ENCODE assay signal across 23 mouse cellular contexts in genomic region chr5:150178194-150178801, GRCm38 (mm10). TPM values are rescaled to one million over a fixed set of nuclear protein-coding genes. Genes with fewer than 3 reads are reported as not detected.
A peak's percentile ranks its signal among the peaks of the same experiment; 100 is the strongest.
DNase-seq lines count a peak whose midpoint lies in the region; ATAC-seq and TF ChIP-seq lines count a peak whose summit lies in the region.
"Had no signal": no experiment of that assay in that cellular context is flagged by ENCODE, and none has a peak within 500 bp of the region (broad histone marks: within the 10 kb centered on the region; RNA-seq: fewer than 3 reads in every experiment).

No protein-coding gene starts in this region.

- H3K9ac ChIP-seq in heart, adult 2 months (ENCODE audit: low read depth, low read length): no peak overlapping the region
- H3K9ac ChIP-seq in stomach, embryonic 16.5 days (ENCODE audit: low read length): no peak overlapping the region
- H3K9ac ChIP-seq in kidney, embryonic 14.5 days (ENCODE audit: low read depth, low read length): no peak overlapping the region
- H3K9ac ChIP-seq: heart, embryonic 13.5 days; hindbrain, embryonic 15.5 days; limb, embryonic 12.5 days; midbrain, embryonic 13.5 days had no signal

- H3K79me2 ChIP-seq in heart, adult 2 months (replicated peaks; ENCODE audit: control insufficient read depth, insufficient read depth, low read length): no peaks in the 10 kb centered on the region

- peak; percentile 47 for ATAC-seq in megakaryocyte, adult 5-6 weeks (ENCODE audit: poor library complexity, severe bottlenecking)
- ATAC-seq in stomach, embryonic 16.5 days (ENCODE audit: insufficient read depth, low FRiP score): peak; percentile 47; the same call in 1 of the 2 replicates
- no peak for ATAC-seq in kidney, embryonic 14.5 days (ENCODE audit: low FRiP score, low TSS enrichment)
- ATAC-seq: forebrain, embryonic 16.5 days; intestine, postnatal 0 days; midbrain, embryonic 13.5 days had no signal

- H3K4me3 ChIP-seq in heart, adult 2 months: no peak overlapping the region
- H3K4me3 ChIP-seq in spleen, adult 2 months (ENCODE audit: extremely low read depth, insufficient read depth, insufficient read length): no peak overlapping the region
- no peak overlapping the region for H3K4me3 ChIP-seq in stomach, embryonic 16.5 days (replicated peaks; ENCODE audit: low read length)
- H3K4me3 ChIP-seq in kidney, embryonic 14.5 days (ENCODE audit: low read length): no peak overlapping the region
- H3K4me3 ChIP-seq: heart, embryonic 13.5 days; hindbrain, embryonic 15.5 days; limb, embryonic 12.5 days; midbrain, embryonic 13.5 days had no signal

- no peaks in the 10 kb centered on the region for H3K36me3 ChIP-seq in heart, adult 2 months (ENCODE audit: control insufficient read depth, insufficient read depth, low read length)
- H3K36me3 ChIP-seq in spleen, adult 2 months (ENCODE audit: control insufficient read depth, insufficient read depth, low read length): no peaks in the 10 kb centered on the region
- H3K36me3 ChIP-seq in stomach, embryonic 16.5 days (ENCODE audit: control insufficient read depth, insufficient read depth, low read length): no peaks in the 10 kb centered on the region
- H3K36me3 ChIP-seq in kidney, embryonic 14.5 days (ENCODE audit: control insufficient read depth, insufficient read depth, low read length): no peaks in the 10 kb centered on the region
- H3K36me3 ChIP-seq: G1E; hindbrain, embryonic 15.5 days; limb, embryonic 12.5 days; midbrain, embryonic 13.5 days had no signal

- TF ChIP-seq POLR2A in heart, adult 2 months (IDR thresholded peaks at IDR 0.05; ENCODE audit: insufficient read depth, low read depth, low read length): no peak
- no peak for TF ChIP-seq POLR2A in spleen, adult 2 months (IDR thresholded peaks at IDR 0.05; ENCODE audit: low read depth, low read length)

- peak overlapping the region; percentile 45 for H3K27ac ChIP-seq in heart, adult 2 months
- peak overlapping the region; percentile 6; the same call in 1 of the 2 replicates for H3K27ac ChIP-seq in spleen, adult 2 months (ENCODE audit: insufficient read depth, low read length)
- H3K27ac ChIP-seq in stomach, embryonic 16.5 days (ENCODE audit: low read length): no peak overlapping the region
- H3K27ac ChIP-seq in kidney, embryonic 14.5 days (ENCODE audit: low read depth, low read length): no peak overlapping the region
- H3K27ac ChIP-seq: heart, embryonic 13.5 days; hindbrain, embryonic 15.5 days; kidney, postnatal 0 days; limb, embryonic 12.5 days; midbrain, embryonic 13.5 days had no signal

- intact Hi-C loops in heart, adult 2 months (cut with DNase I): no loop called here

- no peak for TF ChIP-seq CTCF in heart, adult 2 months (IDR thresholded peaks at IDR 0.05)
- TF ChIP-seq CTCF in spleen, adult 2 months (IDR thresholded peaks at IDR 0.05; ENCODE audit: extremely low read depth, insufficient read depth, insufficient read length, insufficient replicate concordance): no peak

- H3K4me2 ChIP-seq in stomach, embryonic 16.5 days (ENCODE audit: low read depth, low read length): no peak overlapping the region
- H3K4me2 ChIP-seq in kidney, embryonic 14.5 days (replicated peaks; ENCODE audit: low read depth, low read length): no peak overlapping the region
- H3K4me2 ChIP-seq: heart, embryonic 13.5 days; hindbrain, embryonic 15.5 days; limb, embryonic 12.5 days; midbrain, embryonic 13.5 days had no signal

- TF ChIP-seq EP300 in heart, adult 2 months (IDR thresholded peaks at IDR 0.05; ENCODE audit: insufficient read depth, low read depth, low read length): no peak

- 85% methylated on average over 2 of the region's 2 CpGs for WGBS in heart, adult 2 months
- WGBS in spleen, adult 2 months: 66% methylated on average over 1 of the region's 2 CpGs
- 83% methylated on average over 2 of the region's 2 CpGs for WGBS in stomach, embryonic 16.5 days
- WGBS in kidney, embryonic 14.5 days: 91% methylated on average over 2 of the region's 2 CpGs

- H3K4me1 ChIP-seq in heart, adult 2 months (ENCODE audit: control insufficient read depth, insufficient read depth, low read length): peaks cover 6% of the 10 kb centered on the region
- peaks cover 21% of the 10 kb centered on the region for H3K4me1 ChIP-seq in spleen, adult 2 months (ENCODE audit: control insufficient read depth, insufficient read depth, insufficient read length)
- no peaks in the 10 kb centered on the region for H3K4me1 ChIP-seq in stomach, embryonic 16.5 days (ENCODE audit: control insufficient read depth, insufficient read depth, low read length)
- no peaks in the 10 kb centered on the region for H3K4me1 ChIP-seq in kidney, embryonic 14.5 days (ENCODE audit: control insufficient read depth, insufficient read depth, low read length)
- H3K4me1 ChIP-seq: hindbrain, embryonic 15.5 days; limb, embryonic 12.5 days; midbrain, embryonic 13.5 days had no signal

- no peaks in the 10 kb centered on the region for H3K27me3 ChIP-seq in heart, adult 2 months (ENCODE audit: control insufficient read depth, insufficient read depth, low read length)
- no peaks in the 10 kb centered on the region for H3K27me3 ChIP-seq in spleen, adult 2 months (ENCODE audit: control insufficient read depth, insufficient read depth, low read length)
- H3K27me3 ChIP-seq in stomach, embryonic 16.5 days (ENCODE audit: control insufficient read depth, insufficient read depth, low read length): no peaks in the 10 kb centered on the region
- no peaks in the 10 kb centered on the region for H3K27me3 ChIP-seq in kidney, embryonic 14.5 days (ENCODE audit: control insufficient read depth, insufficient read depth, low read length)
- H3K27me3 ChIP-seq: heart, embryonic 13.5 days; hindbrain, embryonic 15.5 days; limb, embryonic 12.5 days; midbrain, embryonic 13.5 days had no signal

- peaks cover 7% of the 10 kb centered on the region; the same call in 1 of the 2 replicates for H3K9me3 ChIP-seq in stomach, embryonic 16.5 days (replicated peaks; ENCODE audit: control insufficient read depth, low read length)
- 0 out of 2 replicates have a peak, but pooled peaks cover 4% of the 10 kb centered on the region for H3K9me3 ChIP-seq in kidney, embryonic 14.5 days (ENCODE audit: control insufficient read depth, low read length)
- H3K9me3 ChIP-seq: hindbrain, embryonic 15.5 days had no signal

- no peak for DNase-seq in heart, adult 2 months
- DNase-seq in heart, postnatal 4 days: no peak
- no peak for DNase-seq in spleen, adult 2 months (ENCODE audit: low read depth in 1 of 2, low spot score in 2 of 2)
- no peak for DNase-seq in spleen, postnatal 4 days (ENCODE audit: low spot score in 2 of 2)
- no peak for DNase-seq in spleen, postnatal 14 days (ENCODE audit: low spot score in 2 of 2)
- DNase-seq: adrenal gland, postnatal 36 days; cerebellum, adult 18-20 months; cerebellum, postnatal 36 days; gastrocnemius, postnatal 36 days; heart, postnatal 36 days; lung, adult 18-20 months; right cerebral cortex, postnatal 14 days had no signal

RNA-seq across cellular contexts. Expression of gene Fry, which starts 59.9 kb away (rescaled TPM):
- 100 to 1,000 TPM; 117 to 153 TPM for total RNA-seq in heart, adult 2 months (2021)
- 43.8 and 55.9 TPM in 2 replicates for polyA plus RNA-seq in heart, adult 2 months (2012; rRNA removed)
- 100 to 1,000 TPM; 169 to 174 TPM for total RNA-seq in heart, postnatal 4 days (2021)
- 9.2 and 9.9 TPM in 2 replicates for polyA plus RNA-seq in spleen, adult 2 months (2012; rRNA removed)
- total RNA-seq in megakaryocyte, adult 5-6 weeks (2015): 74.5 and 74.8 TPM in 2 replicates
- total RNA-seq in megakaryocyte, adult 5-6 weeks (2017): 52.2 and 66.5 TPM in 2 replicates
- 10.8 TPM in 2 replicates for polyA plus RNA-seq in stomach, embryonic 16.5 days (2015; fragmentation: Nextera tagmentation; extraction: Ambion mirVana)
- polyA plus RNA-seq in kidney, embryonic 14.5 days (2014; fragmentation: Nextera tagmentation; extraction: Ambion mirVana): 5.5 and 8.0 TPM in 2 replicates

Comparison
In these comparisons a context has a peak if more than half of its experiments do, and no peak if none do; other contexts are left out.
1. H3K27ac ChIP-seq: peak in heart, adult 2 months (single experiment) and spleen, adult 2 months (single experiment); none in stomach, embryonic 16.5 days (single experiment) and kidney, embryonic 14.5 days (single experiment).